Mouse (Mus musculus) midbrain, embryonic 12.5 days (tissue): Measurements from ENCODE around the gene Rhcg. TPM values are rescaled to one million over a fixed set of nuclear protein-coding genes. Genes with fewer than 3 reads are reported as not detected.
A peak's percentile ranks its signal among the peaks of the same experiment; 100 is the strongest.

Experiments
- ATAC-seq: fragments of 200-750 bp; cut with Nextera tagmentation; 2 replicates; pipeline ENCODE4 v1.8.0; 2017; ENCODE audit warnings: low read depth, moderate TSS enrichment, moderate library complexity; ENCODE audit not compliant: low FRiP score
- H3K27ac ChIP-seq: fragments of 300-500 bp; sonication (generic); replicated peaks from 2 replicates; pipeline ENCODE4 v1.5.1; 2016; ENCODE audit warnings: mild to moderate bottlenecking
- H3K27me3 ChIP-seq: fragments of 300-500 bp; sonication (generic); 2 replicates; pipeline ENCODE4 v1.6.1; 2016; ENCODE audit warnings: mild to moderate bottlenecking
- H3K36me3 ChIP-seq: fragments of 300-500 bp; sonication (generic); 2 replicates; pipeline ENCODE4 v1.6.1; 2016
- H3K4me1 ChIP-seq: fragments of 300-500 bp; sonication (generic); 2 replicates; pipeline ENCODE4 v1.6.1; 2016
- H3K4me2 ChIP-seq: fragments of 300-500 bp; sonication (generic); replicated peaks from 2 replicates; pipeline ENCODE4 v1.6.1; 2016; ENCODE audit warnings: mild to moderate bottlenecking, moderate library complexity
- H3K4me3 ChIP-seq: fragments of 300-500 bp; sonication (generic); 2 replicates; pipeline ENCODE4 v1.5.1; 2016; ENCODE audit warnings: mild to moderate bottlenecking
- H3K9ac ChIP-seq: fragments of 300-500 bp; sonication (generic); replicated peaks from 2 replicates; pipeline ENCODE4 v1.6.1; 2016; ENCODE audit warnings: mild to moderate bottlenecking, moderate library complexity
- H3K9me3 ChIP-seq: fragments of 300-500 bp; sonication (generic); 2 replicates; pipeline ENCODE4 v1.6.1; 2016; ENCODE audit warnings: mild to moderate bottlenecking
- WGBS: fragments of 180-500 bp; shearing (Covaris S2); methylation state at CpG from one replicate; pipeline ENCODE4 v1.1.7; 2016; 5-methylcytosine and 5-hydroxymethylcytosine counted together
- polyA plus RNA-seq: library from polyadenylated mRNA; unstranded; fragments of >200 nt; fragmentation: Nextera tagmentation; extraction: Ambion mirVana; gene quantifications from 2 replicates; pipeline ENCODE4 v1.2.1, GENCODE M21; 2016

The Rhcg gene
- polyA plus RNA-seq, 1 experiment from 2014 or later, result 2.2 TPM

DNA sequence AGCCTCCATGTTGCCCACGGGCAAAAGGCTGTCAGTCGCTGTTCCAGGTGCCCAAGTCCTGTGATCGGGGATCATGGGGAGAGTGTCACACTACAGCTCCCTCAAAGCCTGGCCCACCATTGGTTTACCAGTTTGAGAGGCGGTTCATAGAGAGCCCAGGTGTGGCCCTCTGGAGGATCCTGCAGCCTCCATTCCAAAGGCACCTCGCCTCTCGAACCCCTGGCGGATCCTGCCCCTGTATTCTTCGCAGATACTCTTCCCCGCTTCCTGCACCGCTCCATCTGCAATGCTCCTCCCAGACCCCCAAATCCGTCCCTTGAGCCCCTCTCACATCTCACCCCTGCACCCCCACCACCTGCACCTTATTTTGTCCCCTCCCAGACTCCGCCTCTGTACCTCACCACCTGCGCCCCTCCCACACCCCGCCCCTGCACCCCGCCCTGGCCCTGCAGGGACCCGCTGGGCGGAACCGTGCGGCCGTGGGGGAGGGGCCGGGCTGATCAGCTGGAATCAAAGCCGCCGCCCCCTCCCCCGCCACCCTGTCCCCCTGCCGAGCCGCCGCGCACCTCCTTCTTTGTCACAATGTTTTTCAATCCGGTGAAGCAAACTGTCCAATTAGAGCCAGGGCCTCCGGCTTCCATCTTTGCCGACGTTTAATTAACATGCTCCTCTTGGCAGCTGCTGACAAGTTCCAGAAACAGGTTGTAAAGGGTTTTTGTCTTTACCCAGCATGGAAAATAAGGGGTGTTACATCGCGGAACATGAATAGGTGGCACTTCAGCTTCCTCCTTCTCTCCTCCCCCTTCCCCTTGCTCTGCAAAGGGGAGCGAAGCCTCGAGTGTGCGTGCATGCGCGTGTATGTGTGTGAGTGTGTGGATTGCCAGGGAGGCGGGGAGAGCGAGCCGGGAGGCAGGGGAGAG lies 25.4 kb downstream of the Rhcg start:
- H3K9ac ChIP-seq, result peak overlapping the region; percentile 43
- H3K36me3 ChIP-seq, result no peaks in the 10 kb centered on the region
- peak overlapping the region; percentile 43 for H3K4me3 ChIP-seq
- H3K27me3 ChIP-seq, result peaks cover 91% of the 10 kb centered on the region
- H3K4me1 ChIP-seq, result peaks cover 57% of the 10 kb centered on the region
- 2% methylated on average over 42 of the region's 42 CpGs for WGBS
- H3K9me3 ChIP-seq, result peaks cover 6% of the 10 kb centered on the region
- peak overlapping the region; percentile 79 for H3K4me2 ChIP-seq
- H3K27ac ChIP-seq, result peak overlapping the region; percentile 77
- peak; percentile 45 for ATAC-seq

DNA sequence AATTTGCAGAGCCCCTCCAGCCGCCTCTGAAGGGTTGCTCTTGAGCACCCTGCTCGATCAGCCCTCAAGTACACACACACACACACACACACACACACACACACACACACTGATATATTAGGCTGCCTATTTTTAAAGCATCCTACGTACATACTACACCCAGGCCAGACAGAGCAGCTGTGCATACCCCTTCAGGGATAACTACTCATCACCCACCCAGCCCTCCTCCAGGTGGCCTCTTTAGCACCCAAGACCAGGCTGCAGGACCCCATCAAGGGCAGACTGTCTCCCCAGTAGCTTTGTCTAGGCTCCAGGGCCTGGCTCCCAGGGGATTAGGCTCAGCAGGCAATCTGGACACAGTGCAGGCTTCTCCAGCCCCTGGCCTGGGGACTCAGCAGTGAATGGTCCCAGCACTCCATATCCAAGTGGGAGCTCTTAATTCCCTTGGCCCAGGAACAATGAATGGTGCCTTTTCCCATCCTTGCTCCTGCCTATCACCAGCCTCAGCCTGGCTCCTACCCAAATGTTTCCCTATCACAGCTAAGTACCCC lies 26.8 kb downstream of the Rhcg start:
- Histone ChIP-seq H3K4me3 (no peak overlapping the region), H3K9ac (no peak overlapping the region), H3K4me1 (peaks cover 57% of the 10 kb centered on the region), H3K36me3 (no peaks in the 10 kb centered on the region), H3K27ac (peak overlapping the region; percentile 77), H3K4me2 (peak overlapping the region; percentile 21), H3K27me3 (peaks cover 93% of the 10 kb centered on the region), H3K9me3 (peaks cover 6% of the 10 kb centered on the region)
- ATAC-seq, result peak; percentile 34
- 4% methylated on average over 3 of the region's 3 CpGs for WGBS

DNA sequence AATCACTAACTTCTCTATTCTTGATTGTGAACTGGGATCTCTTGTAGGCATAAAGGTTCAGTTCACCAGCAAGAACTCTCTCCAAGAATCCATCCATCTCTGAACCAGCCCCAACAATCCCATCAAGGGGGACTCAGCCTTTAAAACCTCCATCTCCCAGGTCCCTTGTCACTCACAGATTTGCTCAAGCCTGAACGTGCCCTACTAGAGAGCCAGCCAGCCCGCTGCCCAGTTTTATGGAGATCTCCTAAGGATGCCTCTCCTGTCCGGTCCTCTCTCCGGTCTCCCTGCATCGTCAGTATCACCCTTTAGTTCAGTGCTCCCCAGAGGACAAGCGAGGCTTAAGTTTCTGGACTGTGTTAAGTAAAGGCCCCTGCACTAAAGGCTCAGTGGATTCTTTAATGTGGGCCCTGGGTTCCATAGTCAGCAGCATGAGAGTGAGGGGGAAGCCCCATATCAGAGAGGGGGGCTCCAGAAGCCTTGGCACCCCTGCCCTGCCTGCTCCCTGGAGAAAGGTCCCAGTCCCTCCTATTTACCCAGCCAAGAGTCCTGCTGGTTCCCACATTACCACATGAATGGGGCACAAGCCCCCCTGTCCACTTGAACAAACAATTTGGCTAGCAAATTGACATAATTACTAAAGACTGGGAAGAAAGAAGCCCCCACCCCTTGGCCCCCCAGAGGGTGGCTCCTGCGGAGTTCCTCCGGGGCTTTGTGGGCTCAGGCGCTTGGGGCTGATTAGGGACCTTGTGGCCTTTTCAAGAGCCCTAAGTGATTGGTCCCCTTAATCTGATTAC lies 27.5 kb downstream of the Rhcg start:
- 2% methylated on average over 9 of the region's 9 CpGs for WGBS

DNA sequence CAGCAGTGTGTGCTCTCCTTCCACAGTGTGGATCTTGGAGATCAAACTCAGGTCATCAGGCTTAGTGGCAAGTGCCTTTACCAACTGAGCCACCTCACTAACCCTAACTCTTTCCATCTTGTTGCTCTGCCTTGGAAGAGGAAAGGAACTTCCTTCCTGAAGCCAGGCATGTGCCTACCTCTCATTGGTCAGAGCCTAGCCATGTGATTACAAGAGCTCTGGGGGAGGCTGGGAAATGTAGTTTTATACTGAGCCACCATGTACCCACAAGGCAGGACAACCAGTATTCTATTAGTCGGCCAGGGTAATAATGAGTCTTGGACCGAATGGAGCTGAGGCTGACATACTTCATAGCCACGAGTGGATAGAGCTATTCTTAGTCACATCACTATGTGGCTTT lies 29.2 kb downstream of the Rhcg start:
- Histone ChIP-seq H3K27me3 (peaks cover 90% of the 10 kb centered on the region), H3K9ac (no peak overlapping the region), H3K27ac (no peak overlapping the region), H3K4me3 (no peak overlapping the region), H3K4me2 (no peak overlapping the region), H3K9me3 (peaks cover 6% of the 10 kb centered on the region), H3K4me1 (peaks cover 46% of the 10 kb centered on the region), H3K36me3 (no peaks in the 10 kb centered on the region)
- no peak for ATAC-seq
- WGBS, result 82% methylated on average over 3 of the region's 3 CpGs

More for the DNA sequence above, 27.5 kb downstream of the Rhcg start:
- H3K27ac ChIP-seq, result peak overlapping the region; percentile 61
- H3K9ac ChIP-seq, result no peak overlapping the region
- peaks cover 57% of the 10 kb centered on the region for H3K4me1 ChIP-seq
- H3K4me3 ChIP-seq, result no peak overlapping the region
- peaks cover 6% of the 10 kb centered on the region for H3K9me3 ChIP-seq
- peak overlapping the region; percentile 21 for H3K4me2 ChIP-seq
- no peaks in the 10 kb centered on the region for H3K36me3 ChIP-seq
- H3K27me3 ChIP-seq, result peaks cover 92% of the 10 kb centered on the region
- ATAC-seq, result peak; percentile 51

GRCm38 (mm10) chr7:79578851-79579241 lies 38.6 kb downstream of the Rhcg start:
- Histone ChIP-seq H3K4me2 (peak overlapping the region; percentile 50), H3K27ac (peak overlapping the region; percentile 87), H3K9ac (peak overlapping the region; percentile 43), H3K4me3 (peak overlapping the region; percentile 25; the same call in 1 of the 2 replicates), H3K36me3 (no peaks in the 10 kb centered on the region), H3K4me1 (peaks cover 51% of the 10 kb centered on the region), H3K9me3 (no peaks in the 10 kb centered on the region), H3K27me3 (peaks cover 86% of the 10 kb centered on the region)
- ATAC-seq, result peak; percentile 67
- under 1% methylated on average over 20 of the region's 20 CpGs for WGBS

GRCm38 (mm10) chr7:79577931-79578850 lies 39.3 kb downstream of the Rhcg start:
- Histone ChIP-seq H3K9ac (peak overlapping the region; percentile 43; the same call in 1 of the 2 replicates), H3K27me3 (peaks cover 86% of the 10 kb centered on the region), H3K9me3 (no peaks in the 10 kb centered on the region), H3K4me1 (peaks cover 54% of the 10 kb centered on the region), H3K36me3 (no peaks in the 10 kb centered on the region), H3K4me2 (peak overlapping the region; percentile 50), H3K27ac (peak overlapping the region; percentile 87), H3K4me3 (peak overlapping the region; percentile 25; the same call in 1 of the 2 replicates)
- WGBS, result 1% methylated on average over 23 of the region's 25 CpGs
- peak; percentile 57 for ATAC-seq

DNA sequence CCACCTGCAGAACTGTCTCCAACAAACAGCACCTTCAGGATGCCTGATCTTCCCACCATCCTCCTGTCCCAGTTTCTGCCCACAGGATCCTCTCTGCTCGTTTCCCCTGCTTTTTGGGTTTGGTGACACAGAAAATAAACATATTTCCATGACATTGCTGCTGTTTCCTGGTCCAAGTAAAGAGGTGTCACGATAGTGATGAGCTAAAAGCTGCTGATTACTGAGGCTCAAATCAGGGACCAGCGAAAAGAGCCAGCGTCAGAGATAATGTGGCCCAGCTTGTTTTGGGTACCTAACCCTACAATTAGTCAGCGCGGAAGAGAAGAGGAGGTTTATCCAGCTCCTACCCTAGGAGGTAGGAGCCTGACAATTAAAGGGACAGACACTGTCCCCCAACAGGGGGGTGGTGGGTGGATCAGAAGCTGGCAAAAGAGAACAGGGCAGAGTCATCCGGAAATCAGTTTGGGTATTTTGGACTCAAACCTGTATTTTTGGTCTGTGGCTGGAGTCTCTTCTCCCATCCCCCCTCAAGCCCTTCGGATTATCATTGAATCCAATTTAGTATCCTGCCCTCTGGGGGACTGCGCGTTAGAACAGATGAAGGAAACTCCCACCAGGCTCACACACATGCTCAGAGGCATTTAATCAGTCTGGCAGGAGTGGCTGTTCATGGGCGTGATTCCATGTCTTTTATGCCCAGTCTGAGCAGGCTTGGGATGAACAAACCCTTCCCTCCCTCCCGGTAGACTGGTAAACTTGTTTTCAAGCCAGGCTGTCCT lies 40.2 kb downstream of the Rhcg start:
- no peak overlapping the region for H3K4me3 ChIP-seq
- peaks cover 87% of the 10 kb centered on the region for H3K27me3 ChIP-seq
- no peak overlapping the region; the same call in 1 of the 2 replicates for H3K9ac ChIP-seq
- H3K4me1 ChIP-seq, result peaks cover 60% of the 10 kb centered on the region
- no peaks in the 10 kb centered on the region for H3K9me3 ChIP-seq
- peak overlapping the region; percentile 50 for H3K4me2 ChIP-seq
- no peaks in the 10 kb centered on the region for H3K36me3 ChIP-seq
- peak; percentile 59 for ATAC-seq
- H3K27ac ChIP-seq, result peak overlapping the region; percentile 87
- WGBS, result 3% methylated on average over 12 of the region's 12 CpGs

DNA sequence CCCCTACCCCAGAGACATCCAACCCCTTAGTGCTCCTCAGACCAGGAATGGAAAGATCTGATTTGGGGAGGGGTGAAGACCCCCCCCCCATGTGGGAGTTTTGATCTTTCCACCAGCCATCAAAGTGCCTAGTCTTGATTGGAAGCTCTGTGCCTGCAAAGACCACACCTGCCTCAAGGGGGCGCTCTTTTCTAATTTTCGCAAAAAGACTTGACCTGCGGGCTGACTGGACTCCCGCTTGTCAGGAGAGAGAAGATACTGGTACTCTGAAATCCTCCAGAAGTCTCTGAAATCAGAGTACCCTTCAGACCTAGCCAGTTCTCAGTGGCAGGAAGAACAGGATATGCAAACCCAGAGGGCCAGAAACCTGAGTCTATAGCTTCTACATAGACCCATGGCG lies 40.8 kb downstream of the Rhcg start:
- peak overlapping the region; percentile 87 for H3K27ac ChIP-seq
- peaks cover 65% of the 10 kb centered on the region for H3K4me1 ChIP-seq
- no peak for ATAC-seq
- H3K9ac ChIP-seq, result no peak overlapping the region
- no peaks in the 10 kb centered on the region for H3K9me3 ChIP-seq
- H3K4me2 ChIP-seq, result no peak overlapping the region
- no peaks in the 10 kb centered on the region for H3K36me3 ChIP-seq
- H3K27me3 ChIP-seq, result peaks cover 87% of the 10 kb centered on the region
- WGBS, result 2% methylated on average over 5 of the region's 5 CpGs
- H3K4me3 ChIP-seq, result no peak overlapping the region

DNA sequence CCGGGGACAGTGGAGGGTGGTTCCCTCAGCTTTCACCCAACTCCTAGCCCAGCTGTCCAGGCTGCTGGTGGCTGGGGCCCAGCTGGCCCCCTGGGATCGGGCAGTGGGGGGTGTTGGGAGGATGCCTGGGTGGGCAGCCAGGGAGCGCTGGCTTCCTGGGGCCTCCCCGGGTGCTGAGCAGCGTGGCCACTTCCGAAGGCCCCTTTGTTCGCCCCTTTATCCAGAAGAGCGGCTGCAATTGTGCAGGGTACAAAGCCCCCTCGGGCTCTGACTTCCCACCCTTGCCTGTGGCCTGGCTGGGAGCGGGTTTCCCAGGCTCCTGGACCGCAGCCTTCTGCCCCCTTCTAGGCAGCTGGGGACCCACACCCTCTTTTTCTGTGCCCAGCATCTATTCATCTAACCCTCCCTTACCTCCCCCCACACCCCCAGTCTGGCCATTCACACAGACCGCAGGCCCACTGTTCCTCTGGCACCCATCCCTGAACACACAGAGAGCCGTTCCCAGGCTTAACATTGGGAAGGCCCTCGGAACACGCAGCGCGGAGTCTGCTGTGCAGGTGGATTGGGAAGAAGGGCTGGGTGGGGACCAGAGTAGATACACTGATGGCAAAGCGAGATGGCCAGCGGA lies 45.2 kb downstream of the Rhcg start:
- H3K27ac ChIP-seq, result peak overlapping the region; percentile 73
- peak overlapping the region; percentile 21; the same call in 1 of the 2 replicates for H3K9ac ChIP-seq
- peaks cover 86% of the 10 kb centered on the region for H3K27me3 ChIP-seq
- ATAC-seq, result peak; percentile 85
- no peaks in the 10 kb centered on the region for H3K36me3 ChIP-seq
- WGBS, result 27% methylated on average over 16 of the region's 19 CpGs
- H3K9me3 ChIP-seq, result no peaks in the 10 kb centered on the region
- no peak overlapping the region for H3K4me3 ChIP-seq
- H3K4me1 ChIP-seq, result peaks cover 48% of the 10 kb centered on the region
- H3K4me2 ChIP-seq, result 0 out of 2 replicates have a peak overlapping the region, but pooled peaks have one; percentile 6

DNA sequence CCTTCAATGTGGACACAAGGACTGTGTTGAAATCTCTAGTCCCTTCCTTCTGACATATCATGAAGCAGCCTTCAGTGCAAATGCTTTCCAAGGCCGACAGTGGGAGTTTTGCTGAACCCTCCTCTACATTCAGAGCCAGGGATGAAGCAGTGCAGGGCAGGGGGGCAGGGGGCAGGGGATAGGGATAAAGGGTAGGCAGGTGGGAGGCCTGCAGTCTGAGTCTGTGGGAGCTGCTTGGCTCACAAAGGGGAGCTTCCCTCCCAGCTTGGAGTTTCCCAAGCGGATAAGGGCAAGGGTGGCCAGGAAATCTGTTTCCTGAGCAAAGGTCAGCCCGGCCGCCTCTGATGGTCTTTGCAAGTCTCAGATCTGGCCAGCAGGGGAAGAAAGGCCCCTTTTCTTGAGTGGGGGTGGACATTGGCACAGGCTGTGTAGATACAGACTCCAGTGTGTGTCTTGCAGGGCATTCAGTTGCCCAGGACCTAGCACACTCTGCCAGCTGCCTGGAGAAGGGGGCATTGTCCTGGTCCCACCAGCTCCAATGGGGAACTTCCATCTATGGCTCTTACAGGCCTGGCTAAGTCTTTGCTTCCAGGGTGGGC lies 48.4 kb downstream of the Rhcg start:
- H3K36me3 ChIP-seq, result no peaks in the 10 kb centered on the region
- no peak for ATAC-seq
- no peak overlapping the region for H3K9ac ChIP-seq
- no peak overlapping the region for H3K4me3 ChIP-seq
- 20% methylated on average over 4 of the region's 4 CpGs for WGBS
- H3K27ac ChIP-seq, result 0 out of 2 replicates have a peak overlapping the region, but pooled peaks have one; percentile 12
- peaks cover 55% of the 10 kb centered on the region for H3K27me3 ChIP-seq
- no peak overlapping the region for H3K4me2 ChIP-seq
- peaks cover 27% of the 10 kb centered on the region for H3K4me1 ChIP-seq
- H3K9me3 ChIP-seq, result no peaks in the 10 kb centered on the region
